Mouse (Mus musculus) MEL (cell line): ENCODE measurements around the gene Il27. TPM values are rescaled to one million over a fixed set of nuclear protein-coding genes. Genes with fewer than 3 reads are reported as not detected.
"Not testable (repeated sequence)": the region's sequence is repeated elsewhere in the genome, so short reads cannot be mapped to it uniquely, and the experiment has no call there.

Experiments used
- DNase-seq: peaks from one replicate; pipeline ENCODE4 v3.0.0; 2011; ENCODE audit warnings: low read depth, low spot score
- H3K27ac ChIP-seq: 2 replicates; pipeline ENCODE4 v1.5.1; 2012; ENCODE audit warnings: low read depth, mild to moderate bottlenecking, control low read depth, low read length, moderate library complexity; ENCODE audit not compliant: control insufficient read depth
- H3K27me3 ChIP-seq, 2 experiments: fragments of 150-350 bp in 1 of 2; sonication (generic) in 1 of 2; 2 replicates each; pipeline ENCODE4 v1.6.1; 2012; ENCODE audit warnings: low read length in 2 of 2, mild to moderate bottlenecking in 2 of 2, improper control_type of control experiment in 1 of 2, moderate library complexity in 1 of 2; ENCODE audit not compliant: insufficient read depth in 2 of 2, control insufficient read depth in 1 of 2
- H3K36me3 ChIP-seq, 2 experiments: 2 replicates each; pipeline ENCODE4 v1.6.1; 2012 to 2014; ENCODE audit warnings: low read length in 2 of 2, improper control_type of control experiment in 1 of 2, inconsistent platforms in 1 of 2, mild to moderate bottlenecking in 1 of 2; ENCODE audit not compliant: insufficient read depth in 2 of 2, control insufficient read depth in 1 of 2
- H3K4me1 ChIP-seq, 2 experiments: fragments of 150-350 bp in 1 of 2; sonication (generic) in 1 of 2; 2 replicates each; pipeline ENCODE4 v1.6.1; 2012; ENCODE audit warnings: low read length in 2 of 2, improper control_type of control experiment in 1 of 2, mild to moderate bottlenecking in 1 of 2; ENCODE audit not compliant: insufficient read depth in 2 of 2, control insufficient read depth in 1 of 2
- H3K4me3 ChIP-seq, 2 experiments: fragments of 150-350 bp in 1 of 2; sonication (generic) in 1 of 2; 2 replicates each; pipeline ENCODE4 v1.5.1; 2012; ENCODE audit warnings: low read depth in 2 of 2, low read length in 2 of 2, mild to moderate bottlenecking in 2 of 2, moderate library complexity in 2 of 2, control low read depth in 1 of 2, improper control_type of control experiment in 1 of 2; ENCODE audit not compliant: control insufficient read depth in 1 of 2, insufficient read depth in 1 of 2
- H3K79me2 ChIP-seq: 2 replicates; pipeline ENCODE4 v1.6.1; 2012; ENCODE audit warnings: mild to moderate bottlenecking, low read length, moderate library complexity; ENCODE audit not compliant: control insufficient read depth, poor library complexity, insufficient read depth
- H3K9ac ChIP-seq: 2 replicates; pipeline ENCODE4 v1.6.1; 2012; ENCODE audit warnings: low read depth, mild to moderate bottlenecking, control low read depth, low read length, moderate library complexity; ENCODE audit not compliant: control insufficient read depth, poor library complexity, severe bottlenecking
- H3K9me3 ChIP-seq: fragments of 150-350 bp; sonication (generic); replicated peaks from 2 replicates; pipeline ENCODE4 v1.6.1; 2012; ENCODE audit warnings: mild to moderate bottlenecking, low read length, improper control_type of control experiment, moderate library complexity; ENCODE audit not compliant: insufficient read depth
- BHLHE40 ChIP-seq: IDR thresholded peaks from 2 replicates; pipeline ENCODE4 v1.6.1; 2012; ENCODE audit warnings: low read depth, mild to moderate bottlenecking, inconsistent platforms, low read length, improper control_type of control experiment, borderline replicate concordance
- CTCF ChIP-seq, 3 experiments: IDR thresholded peaks in 2 of 3; conservative IDR thresholded peaks in 1 of 3; 2 replicates each; pipeline ENCODE4 v1.5.1; 2011 to 2012; ENCODE audit warnings: low read length in 3 of 3, low read depth in 2 of 3, mild to moderate bottlenecking in 2 of 3, improper control_type of control experiment in 1 of 3, inconsistent platforms in 1 of 3, mixed read lengths in 1 of 3, moderate library complexity in 1 of 3; ENCODE audit not compliant: control insufficient read depth in 1 of 3, insufficient read depth in 1 of 3, poor library complexity in 1 of 3, severe bottlenecking in 1 of 3
- KAT2A ChIP-seq: conservative IDR thresholded peaks from 2 replicates; pipeline ENCODE4 v1.6.1; 2012; ENCODE audit warnings: low read depth, low read length, improper control_type of control experiment, inconsistent platforms
- MAFK ChIP-seq: IDR thresholded peaks from 2 replicates; pipeline ENCODE4 v1.6.1; 2011; ENCODE audit warnings: low read depth, mild to moderate bottlenecking, low read length, improper control_type of control experiment, borderline replicate concordance
- MXI1 ChIP-seq: IDR thresholded peaks from 2 replicates; pipeline ENCODE4 v1.6.1; 2011; ENCODE audit warnings: mild to moderate bottlenecking, low read depth, low read length, improper control_type of control experiment
- MYC ChIP-seq: IDR thresholded peaks from 2 replicates; pipeline ENCODE4 v1.6.1; 2011; ENCODE audit warnings: low read depth, mild to moderate bottlenecking, low read length, improper control_type of control experiment, moderate library complexity
- NELFE ChIP-seq: IDR thresholded peaks from 2 replicates; pipeline ENCODE4 v1.6.1; 2011; ENCODE audit warnings: low read depth, low read length, improper control_type of control experiment
- POLR2AphosphoS2 ChIP-seq: IDR thresholded peaks from 2 replicates; pipeline ENCODE4 v1.6.1; 2011; ENCODE audit warnings: low read length, improper control_type of control experiment
- RAD21 ChIP-seq: IDR thresholded peaks from 2 replicates; pipeline ENCODE4 v1.6.1; 2011; ENCODE audit warnings: mild to moderate bottlenecking, low read depth, low read length, improper control_type of control experiment
- SIN3A ChIP-seq: IDR thresholded peaks from 2 replicates; pipeline ENCODE4 v1.6.1; 2012; ENCODE audit warnings: low read length, improper control_type of control experiment, inconsistent platforms
- SMC3 ChIP-seq: IDR thresholded peaks from 2 replicates; pipeline ENCODE4 v1.6.1; 2011; ENCODE audit warnings: low read depth, low read length, improper control_type of control experiment
- TAL1 ChIP-seq: IDR thresholded peaks from 2 replicates; pipeline ENCODE4 v1.6.1; 2012; ENCODE audit warnings: mild to moderate bottlenecking, inconsistent platforms, low read length, moderate library complexity, mixed read lengths
- TBP ChIP-seq: IDR thresholded peaks from 2 replicates; pipeline ENCODE4 v1.8.0; 2011; ENCODE audit warnings: low read depth, low read length, improper control_type of control experiment
- ZC3H11A ChIP-seq: IDR thresholded peaks from 2 replicates; pipeline ENCODE4 v1.6.1; 2012; ENCODE audit warnings: low read depth, mild to moderate bottlenecking, inconsistent platforms, low read length, improper control_type of control experiment
- ZNF384 ChIP-seq: IDR thresholded peaks from 2 replicates; pipeline ENCODE4 v1.6.1; 2012; ENCODE audit warnings: low read depth, mild to moderate bottlenecking, inconsistent platforms, low read length, improper control_type of control experiment
- polyA plus RNA-seq, 2 experiments: library from polyadenylated mRNA; stranded (reverse) in 1 of 2; unstranded in 1 of 2; fragments of >175 nt in 1 of 2; fragments of >200 nt in 1 of 2; gene quantifications; 2 replicates each; pipeline versions ENCODE4 v1.2.1 to v1.2.4; 2012; ENCODE audit warnings: low replicate concordance in 2 of 2, low read depth in 1 of 2; ENCODE audit not compliant: insufficient read length in 2 of 2, insufficient read depth in 1 of 2, missing spikeins in 1 of 2
- total RNA-seq: library from RNA; depleted of rRNA; stranded (reverse); fragments of 300-350 nt; gene quantifications from 2 replicates; pipeline ENCODE4 v1.2.3, GENCODE M21; 2012

The Il27 gene
- total and polyA plus RNA-seq, 3 experiments, result 0.07 TPM; not detected in 2

- DNase-seq, result peak; percentile 80
- not testable (repeated sequence) for H3K79me2 ChIP-seq
These were observed 48.5 kb upstream of the Il27 start for GRCm38 (mm10) chr7:126643244-126643617.

GRCm38 (mm10) chr7:126642545-126643243 is 48.0 kb upstream of the Il27 start:
- Histone ChIP-seq H3K27ac (no peak overlapping the region), H3K4me1 (peaks cover 0 to 16% of the 10 kb centered on the region in 2 experiments; a peak in 3 of 4 replicates)
- TF ChIP-seq CTCF (IDR thresholded peaks at IDR 0.05 in 2 of 3, conservative IDR thresholded peaks at IDR 0.05 in 1 of 3; ENCODE audit: control insufficient read depth in 1 of 3, insufficient read depth in 1 of 3, low read depth in 2 of 3, low read length in 3 of 3, poor library complexity in 1 of 3, severe bottlenecking in 1 of 3) (peak; percentile 24 to 50 (median 30); a peak in 4 of 6 replicates), BHLHE40 (no peak), RAD21 (peak; percentile 32), ZC3H11A (0 out of 2 replicates have a peak, but pooled peaks have one; percentile 10), KAT2A (no peak), TAL1 (no peak), NELFE (no peak), SMC3 (peak; percentile 40), MXI1 (peak; percentile 35; the same call in 1 of the 2 replicates), ZNF384 (no peak), POLR2AphosphoS2 (no peak), MYC (no peak)

More at GRCm38 (mm10) chr7:126643244-126643617, 48.5 kb upstream of the Il27 start:
- not testable (repeated sequence) for H3K27ac ChIP-seq, H3K9ac ChIP-seq, H3K27me3 ChIP-seq, H3K9me3 ChIP-seq, H3K4me3 ChIP-seq
- peaks cover 0 to 16% of the 10 kb centered on the region in 2 experiments; a peak in 3 of 4 replicates for H3K4me1 ChIP-seq
- TF ChIP-seq MAFK (peak; percentile 84; the same call in 1 of the 2 replicates), CTCF (IDR thresholded peaks at IDR 0.05 in 2 of 3, conservative IDR thresholded peaks at IDR 0.05 in 1 of 3; ENCODE audit: control insufficient read depth in 1 of 3, insufficient read depth in 1 of 3, low read depth in 2 of 3, low read length in 3 of 3, poor library complexity in 1 of 3, severe bottlenecking in 1 of 3) (peak; percentile 32 to 62 (median 39); a peak in 5 of 6 replicates), SMC3 (peak; percentile 52), TBP (peak; percentile 98), ZC3H11A (peak; percentile 49), RAD21 (peak; percentile 33), MYC (peak; percentile 81; the same call in 1 of the 2 replicates), ZNF384 (0 out of 2 replicates have a peak, but pooled peaks have one; percentile 15), SIN3A (peak; percentile 48; the same call in 1 of the 2 replicates)
- H3K36me3 ChIP-seq, result peaks cover 0 to 10% of the 10 kb centered on the region in 2 experiments; a peak in 2 of 4 replicates

More at GRCm38 (mm10) chr7:126642545-126643243, 48.0 kb upstream of the Il27 start:
- DNase-seq, result peak; percentile 56
- Histone ChIP-seq H3K4me3 (peak overlapping the region; percentile 0 to 18; a peak in 2 of 4 replicates), H3K79me2 (no peaks in the 10 kb centered on the region), H3K27me3 (no peaks in the 10 kb centered on the region), H3K36me3 (peaks cover 0 to 10% of the 10 kb centered on the region in 2 experiments; a peak in 2 of 4 replicates), H3K9ac (peak overlapping the region; percentile 9; the same call in 1 of the 2 replicates), H3K9me3 (no peaks in the 10 kb centered on the region)
